Mouse (Mus musculus) mature B cell (primary cell): ENCODE data around the gene Ppp1r8.

ENCODE experiments used
- in situ Hi-C: fragments of 300-500 bp; cut with MboI; formaldehyde crosslinking; loops from 2 replicates; pipeline ENCODE4 v1.14.3; 2019

Gene Ppp1r8

DNA sequence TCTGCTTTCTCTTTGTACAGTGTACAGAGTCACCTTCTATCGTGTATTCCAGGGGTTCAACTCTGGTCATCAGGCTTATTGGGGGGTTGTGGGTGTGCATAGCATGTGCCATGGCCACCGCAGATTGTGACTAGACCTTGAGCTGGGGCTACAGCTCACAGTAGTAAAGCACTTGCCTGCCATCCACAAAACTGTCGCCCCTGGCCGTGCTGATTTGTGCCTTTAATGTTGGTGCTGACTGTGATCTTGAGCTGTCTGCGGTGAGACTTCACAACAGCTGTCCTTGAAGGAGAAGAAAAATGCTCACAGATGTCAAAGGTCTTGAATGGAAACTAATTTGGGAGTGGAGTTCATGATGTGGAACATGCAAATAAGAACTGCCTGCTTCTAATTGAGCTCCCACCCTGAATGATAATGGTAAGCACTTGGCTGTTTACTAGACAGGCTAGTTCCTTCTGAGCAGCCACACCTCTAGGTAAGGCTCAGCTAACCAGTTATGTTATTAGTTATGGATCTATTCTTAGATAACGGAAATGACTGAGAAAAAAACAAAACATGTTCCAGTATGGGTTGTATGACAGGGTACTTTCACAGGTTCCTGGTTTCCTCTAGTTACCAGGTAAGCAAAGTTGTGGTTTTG lies 64.3 kb downstream of the Ppp1r8 start:
- in situ Hi-C loops = loop anchor here (5.0 kb wide), 1 partner anchor 39 kb away; no protein-coding TSS in a partner anchor
